In genomic region chr16:74233596-74233995, GRCm38 (mm10) we compare ENCODE assay signal across 23 mouse cellular contexts.
DNase-seq lines count a peak whose midpoint lies in the region; TF ChIP-seq lines count a peak whose summit lies in the region.
"Had no signal": no experiment of that assay in that cellular context is flagged by ENCODE, and none has a peak within 500 bp of the region (broad histone marks: within the 10 kb centered on the region; RNA-seq: fewer than 3 reads in every experiment).

No protein-coding gene starts in this region.

- no peak overlapping the region for H3K9ac ChIP-seq in heart, adult 2 months (ENCODE audit: low read depth, low read length)
- H3K9ac ChIP-seq: embryonic facial prominence, embryonic 15.5 days; hindbrain, embryonic 12.5 days; stomach, embryonic 15.5 days had no signal

- H3K27ac ChIP-seq in heart, adult 2 months: no peak overlapping the region
- H3K27ac ChIP-seq: embryonic facial prominence, embryonic 15.5 days; gastrocnemius, adult 2 months; heart, embryonic 10.5 days; left cerebral cortex, adult 2 months; limb, embryonic 10.5 days; macrophage; stomach, embryonic 15.5 days had no signal

- H3K79me2 ChIP-seq in heart, adult 2 months (replicated peaks; ENCODE audit: control insufficient read depth, insufficient read depth, low read length): no peaks in the 10 kb centered on the region

- intact Hi-C loops in heart, postnatal 36 days (cut with DNase I): no loop called here
- intact Hi-C loops in heart, adult 2 months (cut with DNase I): no loop called here

- no peak for TF ChIP-seq EP300 in heart, adult 2 months (IDR thresholded peaks at IDR 0.05; ENCODE audit: insufficient read depth, low read depth, low read length)

- H3K27me3 ChIP-seq in heart, adult 2 months (ENCODE audit: control insufficient read depth, insufficient read depth, low read length): no peaks in the 10 kb centered on the region
- H3K27me3 ChIP-seq: CH12.LX; embryonic facial prominence, embryonic 15.5 days; hindbrain, embryonic 12.5 days; Patski; stomach, embryonic 15.5 days had no signal

- DNase-seq in cerebellum, postnatal 25 days: peak; percentile 11 to 38
- DNase-seq in cerebellum, adult 9-11 months: no peak
- peak; percentile 1 for DNase-seq in heart, postnatal 36 days
- no peak for DNase-seq in heart, adult 2 months
- DNase-seq in lung, postnatal 25 days (ENCODE audit: low spot score): peak; percentile 16
- no peak for DNase-seq in lung, postnatal 4 days
- DNase-seq in brain, embryonic 14.5 days (ENCODE audit: low read depth): peak; percentile 64
- DNase-seq: adrenal gland, adult 2 months; B cell, adult 2 months; gastrocnemius, adult 2 months; kidney, postnatal 10 days; liver; thymus, postnatal 25 days had no signal

- TF ChIP-seq POLR2A in heart, adult 2 months (IDR thresholded peaks at IDR 0.05; ENCODE audit: insufficient read depth, low read depth, low read length): no peak
- no peak for TF ChIP-seq POLR2A in brain, embryonic 14.5 days (IDR thresholded peaks at IDR 0.05; ENCODE audit: borderline replicate concordance, extremely low read depth, insufficient read depth, insufficient read length, poor library complexity, severe bottlenecking)

- H3K36me3 ChIP-seq in heart, adult 2 months (ENCODE audit: control insufficient read depth, insufficient read depth, low read length): no peaks in the 10 kb centered on the region
- H3K36me3 ChIP-seq: embryonic facial prominence, embryonic 15.5 days; G1E; heart, embryonic 10.5 days; hindbrain, embryonic 12.5 days; stomach, embryonic 15.5 days had no signal

- no peak overlapping the region for H3K4me3 ChIP-seq in heart, adult 2 months
- H3K4me3 ChIP-seq: embryonic facial prominence, embryonic 15.5 days; gastrocnemius, adult 2 months; heart, embryonic 10.5 days; hindbrain, embryonic 12.5 days; left cerebral cortex, adult 2 months; limb, embryonic 10.5 days; stomach, embryonic 15.5 days had no signal

- peaks cover 1% of the 10 kb centered on the region for H3K4me1 ChIP-seq in heart, adult 2 months (ENCODE audit: control insufficient read depth, insufficient read depth, low read length)
- H3K4me1 ChIP-seq: embryonic facial prominence, embryonic 15.5 days; heart, embryonic 10.5 days; stomach, embryonic 15.5 days had no signal

- 51% methylated on average over 5 of the region's 5 CpGs for WGBS in heart, adult 2 months

- no peak for TF ChIP-seq CTCF in heart, adult 2 months (IDR thresholded peaks at IDR 0.05)
- TF ChIP-seq CTCF in brain, embryonic 14.5 days (IDR thresholded peaks at IDR 0.05; ENCODE audit: borderline replicate concordance, extremely low read depth, insufficient read depth, insufficient read length): no peak

Comparison
In these comparisons a context has a peak if more than half of its experiments do, and no peak if none do; other contexts are left out.
1. DNase-seq: peak in cerebellum, postnatal 25 days (2 of 2), heart, postnatal 36 days (2 of 2), lung, postnatal 25 days (single experiment) and brain, embryonic 14.5 days (single experiment); none in cerebellum, adult 9-11 months (single experiment), heart, adult 2 months (0 of 2) and lung, postnatal 4 days (0 of 2).